Mouse (Mus musculus) forebrain, embryonic 10.5 days (tissue): Measurements from ENCODE around the gene Tecpr2. TPM values are rescaled to one million over a fixed set of nuclear protein-coding genes. Genes with fewer than 3 reads are reported as not detected.
A peak's percentile ranks its signal among the peaks of the same experiment; 100 is the strongest.

ENCODE experiments used
- DNase-seq: peaks from one replicate; pipeline ENCODE4 v3.0.0-alpha.2; 2017; ENCODE audit warnings: low spot score; ENCODE audit errors: extremely low spot score
- H3K27ac ChIP-seq: fragments of 300-500 bp; sonication (generic); 2 replicates; pipeline ENCODE4 v1.5.1; 2016; ENCODE audit warnings: mild to moderate bottlenecking
- H3K27me3 ChIP-seq: fragments of 300-500 bp; sonication (generic); 2 replicates; pipeline ENCODE4 v1.6.1; 2016; ENCODE audit warnings: mild to moderate bottlenecking; ENCODE audit not compliant: poor library complexity, severe bottlenecking
- H3K36me3 ChIP-seq: fragments of 300-500 bp; sonication (generic); replicated peaks from 2 replicates; pipeline ENCODE4 v1.6.1; 2016; ENCODE audit warnings: mild to moderate bottlenecking, moderate library complexity
- H3K4me1 ChIP-seq: fragments of 300-500 bp; sonication (generic); 2 replicates; pipeline ENCODE4 v1.6.1; 2016
- H3K4me3 ChIP-seq: fragments of 300-500 bp; sonication (generic); 2 replicates; pipeline ENCODE4 v1.5.1; 2016; ENCODE audit warnings: mild to moderate bottlenecking, moderate library complexity
- H3K9me3 ChIP-seq: fragments of 300-500 bp; sonication (generic); 2 replicates; pipeline ENCODE4 v1.6.1; 2016; ENCODE audit warnings: mild to moderate bottlenecking, moderate library complexity
- WGBS: fragments of 180-500 bp; shearing (Covaris S2); methylation state at CpG from one replicate; pipeline ENCODE4 v1.1.7; 2016; 5-methylcytosine and 5-hydroxymethylcytosine counted together
- polyA plus RNA-seq: library from polyadenylated mRNA; unstranded; fragments of >200 nt; fragmentation: Nextera tagmentation; extraction: Ambion mirVana; gene quantifications from 2 replicates; pipeline ENCODE4 v1.2.1, GENCODE M21; 2016

Gene Tecpr2
- polyA plus RNA-seq, 1 experiment from 2014 or later, result 7.2 TPM

- Histone ChIP-seq H3K27ac (no peak overlapping the region), H3K4me1 (no peaks in the 10 kb centered on the region), H3K36me3 (peaks cover 35% of the 10 kb centered on the region), H3K9me3 (no peaks in the 10 kb centered on the region), H3K4me3 (no peak overlapping the region), H3K27me3 (no peaks in the 10 kb centered on the region)
- WGBS, result 91% methylated on average over 2 of the region's 2 CpGs
- DNase-seq, result no peak
Observed at GRCm38 (mm10) chr12:110961973-110962372, 72.9 kb downstream of the Tecpr2 start.

GRCm38 (mm10) chr12:110965500-110965899 is 76.4 kb downstream of the Tecpr2 start:
- 84% methylated on average over 3 of the region's 3 CpGs for WGBS

GRCm38 (mm10) chr12:110966079-110966478 is 77.0 kb downstream of the Tecpr2 start:
- no peaks in the 10 kb centered on the region for H3K4me1 ChIP-seq
- H3K4me3 ChIP-seq, result no peak overlapping the region
- no peak overlapping the region for H3K27ac ChIP-seq
- H3K9me3 ChIP-seq, result no peaks in the 10 kb centered on the region
- 86% methylated on average over 4 of the region's 4 CpGs for WGBS
- DNase-seq, result no peak
- H3K36me3 ChIP-seq, result peaks cover 50% of the 10 kb centered on the region
- no peaks in the 10 kb centered on the region for H3K27me3 ChIP-seq

More at GRCm38 (mm10) chr12:110965500-110965899, 76.4 kb downstream of the Tecpr2 start:
- no peaks in the 10 kb centered on the region for H3K4me1 ChIP-seq
- H3K27ac ChIP-seq, result no peak overlapping the region
- no peaks in the 10 kb centered on the region for H3K9me3 ChIP-seq
- DNase-seq, result no peak
- no peaks in the 10 kb centered on the region for H3K27me3 ChIP-seq
- H3K4me3 ChIP-seq, result no peak overlapping the region
- H3K36me3 ChIP-seq, result peaks cover 49% of the 10 kb centered on the region

- WGBS, result 96% methylated on average over 2 of the region's 2 CpGs
- H3K4me3 ChIP-seq, result no peak overlapping the region
- no peak for DNase-seq
- no peaks in the 10 kb centered on the region for H3K4me1 ChIP-seq
- H3K9me3 ChIP-seq, result no peaks in the 10 kb centered on the region
- H3K27me3 ChIP-seq, result no peaks in the 10 kb centered on the region
- H3K36me3 ChIP-seq, result peaks cover 51% of the 10 kb centered on the region
- H3K27ac ChIP-seq, result no peak overlapping the region
Observed at GRCm38 (mm10) chr12:110967146-110967545, 78.1 kb downstream of the Tecpr2 start.

GRCm38 (mm10) chr12:110970408-110970807 is 81.3 kb downstream of the Tecpr2 start:
- peaks cover 72% of the 10 kb centered on the region for H3K36me3 ChIP-seq
- no peaks in the 10 kb centered on the region for H3K9me3 ChIP-seq
- no peak overlapping the region for H3K4me3 ChIP-seq
- H3K4me1 ChIP-seq, result no peaks in the 10 kb centered on the region; the same call in 1 of the 2 replicates
- H3K27me3 ChIP-seq, result no peaks in the 10 kb centered on the region
- no peak overlapping the region for H3K27ac ChIP-seq
- DNase-seq, result no peak
- 93% methylated on average over 5 of the region's 5 CpGs for WGBS

GRCm38 (mm10) chr12:110971972-110972371 is 82.9 kb downstream of the Tecpr2 start:
- H3K4me1 ChIP-seq, result peaks cover 11% of the 10 kb centered on the region
- no peak overlapping the region for H3K27ac ChIP-seq
- no peaks in the 10 kb centered on the region; the same call in 1 of the 2 replicates for H3K9me3 ChIP-seq
- no peak overlapping the region for H3K4me3 ChIP-seq
- no peak for DNase-seq
- peaks cover 86% of the 10 kb centered on the region for H3K36me3 ChIP-seq
- 94% methylated on average over 5 of the region's 5 CpGs for WGBS
- 0 out of 2 replicates have a peak, but pooled peaks cover 4% of the 10 kb centered on the region for H3K27me3 ChIP-seq

DNA sequence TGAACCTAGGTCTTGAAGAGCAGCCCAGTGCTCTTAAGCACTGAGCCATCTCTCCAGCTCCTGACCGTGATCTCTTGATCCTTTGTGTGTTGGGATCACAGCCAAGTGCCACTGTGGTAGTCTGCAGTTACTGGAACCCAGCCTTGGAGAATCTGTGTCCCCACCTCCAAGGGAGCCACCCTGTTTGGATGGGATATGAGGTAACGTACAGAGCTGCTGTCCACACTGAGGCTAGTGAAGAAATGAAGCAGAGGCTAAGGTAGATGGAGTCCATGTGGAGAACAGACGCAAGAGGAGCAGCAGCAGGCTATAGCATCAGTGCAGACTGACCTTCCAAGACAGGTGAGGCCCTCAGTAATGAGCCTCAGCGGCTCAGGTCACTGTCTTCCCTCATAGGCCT is 84.8 kb downstream of the Tecpr2 start:
- WGBS, result 89% methylated on average over 4 of the region's 4 CpGs
- peaks cover 10% of the 10 kb centered on the region; the same call in 1 of the 2 replicates for H3K27me3 ChIP-seq
- peaks cover 79% of the 10 kb centered on the region for H3K36me3 ChIP-seq
- H3K4me3 ChIP-seq, result no peak overlapping the region
- no peak for DNase-seq
- H3K4me1 ChIP-seq, result peaks cover 28% of the 10 kb centered on the region
- no peaks in the 10 kb centered on the region; the same call in 1 of the 2 replicates for H3K9me3 ChIP-seq
- H3K27ac ChIP-seq, result no peak overlapping the region

- no peak for DNase-seq
- Histone ChIP-seq H3K4me1 (peaks cover 33% of the 10 kb centered on the region), H3K9me3 (no peaks in the 10 kb centered on the region; the same call in 1 of the 2 replicates), H3K36me3 (peaks cover 74% of the 10 kb centered on the region), H3K27ac (no peak overlapping the region), H3K4me3 (no peak overlapping the region), H3K27me3 (peaks cover 10% of the 10 kb centered on the region; the same call in 1 of the 2 replicates)
- WGBS, result 90% methylated on average over 7 of the region's 7 CpGs
Observed at GRCm38 (mm10) chr12:110974295-110974694, 85.2 kb downstream of the Tecpr2 start.

DNA sequence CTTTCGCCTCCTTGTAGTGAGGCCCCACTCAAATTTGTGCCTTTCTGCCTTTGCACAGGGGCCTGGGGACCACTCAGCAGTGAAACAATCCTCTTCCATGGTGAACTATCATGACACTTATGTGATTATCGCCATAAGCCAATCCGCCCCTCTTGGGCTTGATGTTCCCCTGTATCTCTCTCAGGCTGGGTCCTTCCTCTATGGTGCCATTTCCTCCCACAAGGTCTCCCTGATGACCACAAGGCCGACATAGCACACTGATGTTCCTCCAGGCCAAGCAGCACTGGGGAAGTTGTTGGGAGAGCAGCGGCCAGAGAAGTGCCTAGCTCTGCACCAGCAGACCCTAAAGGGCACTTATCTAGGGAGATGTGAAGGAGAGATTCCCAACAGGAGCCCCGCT is 85.7 kb downstream of the Tecpr2 start:
- H3K27ac ChIP-seq, result no peak overlapping the region; the same call in 1 of the 2 replicates
- no peak for DNase-seq
- 85% methylated on average over 6 of the region's 6 CpGs for WGBS
- H3K4me3 ChIP-seq, result no peak overlapping the region
- H3K27me3 ChIP-seq, result peaks cover 13% of the 10 kb centered on the region
- peaks cover 37% of the 10 kb centered on the region for H3K4me1 ChIP-seq
- no peaks in the 10 kb centered on the region; the same call in 1 of the 2 replicates for H3K9me3 ChIP-seq
- H3K36me3 ChIP-seq, result peaks cover 70% of the 10 kb centered on the region

GRCm38 (mm10) chr12:110975385-110975784 is 86.3 kb downstream of the Tecpr2 start:
- no peaks in the 10 kb centered on the region; the same call in 1 of the 2 replicates for H3K9me3 ChIP-seq
- peaks cover 63% of the 10 kb centered on the region for H3K36me3 ChIP-seq
- peaks cover 38% of the 10 kb centered on the region for H3K4me1 ChIP-seq
- peaks cover 19% of the 10 kb centered on the region for H3K27me3 ChIP-seq
- 91% methylated on average over 5 of the region's 5 CpGs for WGBS
- H3K4me3 ChIP-seq, result 0 out of 2 replicates have a peak overlapping the region, but pooled peaks have one; percentile 12
- no peak overlapping the region for H3K27ac ChIP-seq
- no peak for DNase-seq

DNA sequence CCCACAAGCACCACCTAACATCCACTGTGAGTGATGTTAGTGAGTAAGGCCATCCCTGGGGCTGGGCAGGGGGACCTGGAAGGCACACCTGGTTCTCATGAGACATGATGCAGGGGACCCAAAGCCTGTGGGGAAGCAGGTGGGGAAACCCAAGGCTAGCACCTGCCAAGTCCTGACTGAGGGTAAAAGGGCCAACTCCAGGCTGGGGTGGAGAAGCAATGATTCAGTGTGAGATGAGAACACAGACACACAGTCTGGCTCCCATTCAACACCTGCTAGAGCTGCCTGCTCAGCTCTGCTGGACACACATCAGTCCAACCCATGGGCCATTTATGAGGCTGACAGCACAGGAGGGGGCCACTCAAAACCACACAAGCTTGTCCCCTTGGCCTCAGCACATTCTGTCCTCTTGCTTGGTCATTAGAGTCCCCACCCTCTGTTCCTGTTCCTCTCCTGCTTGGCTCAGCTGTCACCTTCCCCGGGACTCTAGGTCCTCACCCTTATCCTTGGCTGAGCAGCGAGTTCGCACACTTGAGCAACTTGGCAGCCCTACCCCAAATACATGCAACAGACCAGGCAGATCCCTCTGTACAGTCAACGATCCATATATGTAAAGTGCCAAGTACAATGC is 86.9 kb downstream of the Tecpr2 start:
- no peaks in the 10 kb centered on the region; the same call in 1 of the 2 replicates for H3K9me3 ChIP-seq
- peaks cover 19% of the 10 kb centered on the region for H3K27me3 ChIP-seq
- 0 out of 2 replicates have a peak overlapping the region, but pooled peaks have one; percentile 12 for H3K4me3 ChIP-seq
- WGBS, result 93% methylated on average over 4 of the region's 4 CpGs
- peaks cover 58% of the 10 kb centered on the region for H3K36me3 ChIP-seq
- peaks cover 38% of the 10 kb centered on the region for H3K4me1 ChIP-seq
- H3K27ac ChIP-seq, result no peak overlapping the region
- DNase-seq, result no peak

GRCm38 (mm10) chr12:110976589-110977344 is 87.7 kb downstream of the Tecpr2 start:
- Histone ChIP-seq H3K27ac (0 out of 2 replicates have a peak overlapping the region, but pooled peaks have one; percentile 30), H3K27me3 (peaks cover 19% of the 10 kb centered on the region), H3K9me3 (no peaks in the 10 kb centered on the region; the same call in 1 of the 2 replicates), H3K4me1 (peaks cover 38% of the 10 kb centered on the region), H3K4me3 (peak overlapping the region; percentile 93; the same call in 1 of the 2 replicates), H3K36me3 (peaks cover 56% of the 10 kb centered on the region)
- 93% methylated on average over 60 of the region's 60 CpGs for WGBS
- DNase-seq, result no peak

DNA sequence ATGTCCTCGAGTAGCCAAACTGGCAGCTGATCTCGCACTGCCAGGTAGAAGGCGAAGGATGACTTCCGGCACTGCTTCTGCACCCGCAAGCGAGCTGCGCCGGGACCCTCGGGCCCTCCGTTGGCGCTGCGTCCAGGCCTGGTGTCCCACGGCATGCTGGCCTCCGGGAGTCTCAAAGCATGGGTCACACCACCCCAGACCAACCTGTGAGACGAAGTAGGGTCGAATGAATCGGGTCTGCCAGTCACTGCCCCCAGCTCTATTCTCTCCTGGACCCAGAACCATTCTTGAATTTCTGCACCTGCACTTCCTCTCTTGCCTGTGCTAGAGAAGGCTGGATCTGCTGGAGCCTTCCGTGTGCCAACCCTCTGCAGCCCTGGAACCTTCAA is 88.3 kb downstream of the Tecpr2 start:
- peaks cover 53% of the 10 kb centered on the region for H3K36me3 ChIP-seq
- peaks cover 38% of the 10 kb centered on the region for H3K4me1 ChIP-seq
- WGBS, result 96% methylated on average over 18 of the region's 18 CpGs
- no peak for DNase-seq
- peak overlapping the region; percentile 30; the same call in 1 of the 2 replicates for H3K27ac ChIP-seq
- no peaks in the 10 kb centered on the region; the same call in 1 of the 2 replicates for H3K9me3 ChIP-seq
- H3K4me3 ChIP-seq, result peak overlapping the region; percentile 93
- H3K27me3 ChIP-seq, result peaks cover 19% of the 10 kb centered on the region
